Mouse (Mus musculus): Measurements from ENCODE around the gene Shf. TPM values are rescaled to one million over a fixed set of nuclear protein-coding genes. Genes with fewer than 3 reads are reported as not detected.

Gene Shf
- polyA plus RNA-seq, 1 experiment, result 9.6 TPM

DNA sequence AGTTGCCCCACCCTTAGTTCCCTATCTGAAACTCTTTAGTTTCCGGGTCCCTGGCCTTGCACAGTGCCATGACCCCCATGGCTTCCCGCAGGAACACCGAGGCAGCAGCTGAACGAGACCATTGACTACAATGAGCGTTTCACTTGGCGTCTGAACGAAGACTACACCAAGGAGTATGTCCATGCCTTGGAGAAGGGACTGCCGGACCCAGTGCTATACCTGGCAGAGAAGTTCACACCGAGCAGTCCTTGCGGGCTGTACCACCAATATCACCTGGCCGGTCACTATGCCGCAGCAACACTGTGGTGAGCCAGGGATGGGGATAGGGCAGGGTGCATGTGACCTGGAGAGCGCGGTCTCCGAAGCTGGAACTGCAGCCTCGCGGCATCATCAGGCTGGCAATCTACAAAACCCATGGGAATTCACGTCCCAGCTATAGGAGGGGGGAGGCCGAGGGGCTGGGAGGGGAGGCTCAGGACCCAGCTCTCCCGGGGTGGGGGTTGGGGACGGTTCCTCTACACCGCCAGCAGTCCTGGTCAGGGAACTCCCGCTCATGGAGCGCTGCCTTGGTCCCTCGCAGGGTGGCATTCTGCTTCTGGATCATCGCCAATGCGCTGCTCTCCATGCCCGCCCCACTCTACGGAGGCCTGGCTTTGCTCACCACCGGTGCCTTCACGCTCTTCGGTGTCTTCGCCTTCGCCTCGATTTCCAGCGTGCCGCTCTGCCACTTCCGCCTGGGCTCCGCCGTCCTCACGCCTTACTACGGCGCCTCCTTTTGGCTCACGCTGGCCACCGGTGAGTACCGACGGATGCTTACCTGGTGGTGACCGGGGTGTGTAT, 67.7 kb downstream of the Shf start:
- 1% methylated on average over 48 of the region's 48 CpGs for WGBS
- TF ChIP-seq POLR2A (IDR thresholded peaks at IDR 0.05; ENCODE audit: borderline replicate concordance, control insufficient read depth, low read depth, low read length), result no peak; the same call in 1 of the 2 replicates
- no peak for TF ChIP-seq CTCF (IDR thresholded peaks at IDR 0.05; ENCODE audit: control insufficient read depth, insufficient read depth, low read length)
- no peak overlapping the region for H3K4me3 ChIP-seq (replicated peaks; ENCODE audit: control insufficient read depth, low read depth, low read length)
- H3K27ac ChIP-seq (ENCODE audit: control insufficient read depth, insufficient read depth, low read depth, low read length, poor library complexity), result no peak overlapping the region
- peaks cover 5% of the 10 kb centered on the region for H3K4me1 ChIP-seq (ENCODE audit: control insufficient read depth, insufficient read depth, low read length)

DNA sequence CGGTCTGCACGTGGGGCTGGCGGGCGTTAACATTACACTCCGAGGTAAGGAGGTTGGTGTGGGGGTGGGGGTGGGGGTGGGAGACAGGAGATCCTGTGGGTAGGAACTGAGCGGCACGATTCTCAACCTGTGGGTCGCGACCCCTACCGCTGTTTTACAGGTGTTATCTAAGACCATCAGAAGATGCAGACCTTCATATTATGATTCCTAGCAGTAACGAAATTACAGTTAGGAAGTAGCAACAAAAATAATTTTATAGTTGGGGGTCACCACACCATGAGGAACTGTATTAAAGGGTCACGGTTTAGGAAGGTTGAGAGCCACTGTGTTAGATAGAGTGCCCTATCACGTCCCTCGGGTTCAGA, 68.3 kb downstream of the Shf start:
- no peak overlapping the region for H3K27ac ChIP-seq (ENCODE audit: control insufficient read depth, insufficient read depth, low read depth, low read length, poor library complexity)
- TF ChIP-seq CTCF (IDR thresholded peaks at IDR 0.05; ENCODE audit: control insufficient read depth, insufficient read depth, low read length), result no peak
- no peak for TF ChIP-seq POLR2A (IDR thresholded peaks at IDR 0.05; ENCODE audit: borderline replicate concordance, control insufficient read depth, low read depth, low read length)
- H3K4me3 ChIP-seq (replicated peaks; ENCODE audit: control insufficient read depth, low read depth, low read length), result no peak overlapping the region
- WGBS, result 5% methylated on average over 14 of the region's 14 CpGs
- peaks cover 5% of the 10 kb centered on the region for H3K4me1 ChIP-seq (ENCODE audit: control insufficient read depth, insufficient read depth, low read length)

DNA sequence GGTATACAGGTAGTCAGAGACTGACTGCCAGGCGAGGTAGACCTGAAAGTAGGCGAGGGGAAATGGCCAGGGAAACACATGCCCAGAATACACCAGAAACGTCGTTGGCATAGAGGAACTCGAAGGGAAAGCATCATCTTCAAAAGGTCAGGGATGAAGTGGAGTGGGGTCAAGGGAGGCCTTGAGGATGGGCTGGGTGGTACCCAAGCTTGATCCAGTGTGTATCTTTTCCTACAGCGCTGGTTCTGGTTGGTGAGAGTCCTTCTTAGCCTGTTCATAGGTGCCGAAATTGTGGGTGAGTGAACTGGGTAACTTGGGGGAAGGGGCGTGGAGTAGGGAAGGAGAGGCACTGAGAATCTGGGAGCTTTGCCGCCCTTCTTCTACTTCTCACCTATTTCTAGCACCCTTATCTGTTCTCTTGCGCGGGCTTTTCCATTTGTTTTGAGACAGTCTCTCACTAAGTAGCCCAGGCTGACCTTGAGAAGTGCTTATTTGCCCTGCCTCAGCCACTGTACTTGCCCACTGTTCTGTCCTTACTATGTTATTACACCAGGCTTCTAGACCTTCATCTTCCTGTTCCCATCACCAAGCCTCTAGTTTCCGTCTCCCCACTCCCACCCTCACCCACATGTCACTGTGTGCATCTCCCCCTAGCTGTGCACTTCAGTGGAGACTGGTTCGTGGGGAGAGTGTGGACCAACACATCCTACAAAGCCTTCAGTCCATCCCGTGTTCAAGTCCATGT, 68.9 kb downstream of the Shf start:
- WGBS, result 14% methylated on average over 14 of the region's 14 CpGs
- Histone ChIP-seq H3K4me3 (replicated peaks; ENCODE audit: control insufficient read depth, low read depth, low read length) (no peak overlapping the region), H3K4me1 (ENCODE audit: control insufficient read depth, insufficient read depth, low read length) (peaks cover 5% of the 10 kb centered on the region), H3K27ac (ENCODE audit: control insufficient read depth, insufficient read depth, low read depth, low read length, poor library complexity) (no peak overlapping the region)
- TF ChIP-seq POLR2A (IDR thresholded peaks at IDR 0.05; ENCODE audit: borderline replicate concordance, control insufficient read depth, low read depth, low read length), result no peak
- no peak for TF ChIP-seq CTCF (IDR thresholded peaks at IDR 0.05; ENCODE audit: control insufficient read depth, insufficient read depth, low read length)

Other genes with a start within 250 kb of the Shf start
- gene B2m, start 221.5 kb downstream of the Shf start, polyA plus RNA-seq (2011; ENCODE audit: insufficient read depth, insufficient read length, low replicate concordance, missing spikeins), result 485 and 609 TPM in 2 replicates
- not detected in 2 replicates for gene Trim69, start 208.5 kb downstream of the Shf start, polyA plus RNA-seq (2011; ENCODE audit: insufficient read depth, insufficient read length, low replicate concordance, missing spikeins)
- gene Patl2, start 183.0 kb downstream of the Shf start, polyA plus RNA-seq (2011; ENCODE audit: insufficient read depth, insufficient read length, low replicate concordance, missing spikeins), result not detected in 2 replicates
- not detected in 2 replicates for gene Terb2, start 182.9 kb downstream of the Shf start, polyA plus RNA-seq (2011; ENCODE audit: insufficient read depth, insufficient read length, low replicate concordance, missing spikeins)
- 39.9 and 72.6 TPM in 2 replicates for gene Sord, start 134.4 kb downstream of the Shf start, polyA plus RNA-seq (2011; ENCODE audit: insufficient read depth, insufficient read length, low replicate concordance, missing spikeins)
- gene Duox2, start 70.7 kb downstream of the Shf start, polyA plus RNA-seq (2011; ENCODE audit: insufficient read depth, insufficient read length, low replicate concordance, missing spikeins), result not detected in 2 replicates
- not detected in 2 replicates for gene Duoxa2, start 70.3 kb downstream of the Shf start, polyA plus RNA-seq (2011; ENCODE audit: insufficient read depth, insufficient read length, low replicate concordance, missing spikeins)
- not detected in 2 replicates for gene Duoxa1, start 55.4 kb downstream of the Shf start, polyA plus RNA-seq (2011; ENCODE audit: insufficient read depth, insufficient read length, low replicate concordance, missing spikeins)
- gene Duox1, start 53.5 kb downstream of the Shf start, polyA plus RNA-seq (2011; ENCODE audit: insufficient read depth, insufficient read length, low replicate concordance, missing spikeins), result not detected in 2 replicates
- 12.7 and 25.8 TPM in 2 replicates for gene Slc28a2, start 57.3 kb upstream of the Shf start, polyA plus RNA-seq (2011; ENCODE audit: insufficient read depth, insufficient read length, low replicate concordance, missing spikeins)
- 0.41 TPM in 1 of 2 replicates, not detected in the other for gene Gm14085, start 115.8 kb upstream of the Shf start, polyA plus RNA-seq (2011; ENCODE audit: insufficient read depth, insufficient read length, low replicate concordance, missing spikeins)
- 16.6 and 19.8 TPM in 2 replicates for gene Gatm, start 242.1 kb upstream of the Shf start, polyA plus RNA-seq (2011; ENCODE audit: insufficient read depth, insufficient read length, low replicate concordance, missing spikeins)

All from bone marrow, adult 2 months (tissue).